Mouse (Mus musculus) stomach, embryonic 16.5 days (tissue): ENCODE measurements around the gene Olfr706. TPM values are rescaled to one million over a fixed set of nuclear protein-coding genes. Genes with fewer than 3 reads are reported as not detected.
"Not testable (repeated sequence)": the region's sequence is repeated elsewhere in the genome, so short reads cannot be mapped to it uniquely, and the experiment has no call there.

Experiments used
- ATAC-seq: fragments of 200-750 bp; cut with Nextera tagmentation; 2 replicates; pipeline ENCODE4 v1.8.0; 2017; ENCODE audit warnings: moderate number of reproducible peaks, moderate TSS enrichment; ENCODE audit not compliant: insufficient read depth, low FRiP score
- H3K27ac ChIP-seq: fragments of 300-500 bp; sonication (generic); 2 replicates; pipeline ENCODE4 v1.5.1; 2014; ENCODE audit warnings: low read length
- H3K27me3 ChIP-seq: fragments of 300-500 bp; sonication (generic); 2 replicates; pipeline ENCODE4 v1.6.1; 2014; ENCODE audit warnings: low read length, control low read depth, mixed read lengths; ENCODE audit not compliant: control insufficient read depth, insufficient read depth
- H3K36me3 ChIP-seq: fragments of 300-500 bp; sonication (generic); 2 replicates; pipeline ENCODE4 v1.6.1; 2014; ENCODE audit warnings: low read length; ENCODE audit not compliant: control insufficient read depth, insufficient read depth
- H3K4me1 ChIP-seq: fragments of 300-500 bp; sonication (generic); 2 replicates; pipeline ENCODE4 v1.6.1; 2014; ENCODE audit warnings: low read length, control low read depth, mixed read lengths; ENCODE audit not compliant: control insufficient read depth, insufficient read depth
- H3K4me2 ChIP-seq: fragments of 300-500 bp; sonication (generic); 2 replicates; pipeline ENCODE4 v1.6.1; 2014; ENCODE audit warnings: low read depth, low read length, mixed read lengths
- H3K4me3 ChIP-seq: fragments of 300-500 bp; sonication (generic); replicated peaks from 2 replicates; pipeline ENCODE4 v1.5.1; 2014; ENCODE audit warnings: mild to moderate bottlenecking, low read length
- H3K9ac ChIP-seq: fragments of 300-500 bp; sonication (generic); 2 replicates; pipeline ENCODE4 v1.6.1; 2014; ENCODE audit warnings: low read length
- H3K9me3 ChIP-seq: fragments of 300-500 bp; sonication (generic); replicated peaks from 2 replicates; pipeline ENCODE4 v1.6.1; 2016; ENCODE audit warnings: low read length, control low read depth; ENCODE audit not compliant: control insufficient read depth
- WGBS: fragments of 180-500 bp; shearing (Covaris S2); extraction: QIAGEN DNeasy Blood & Tissue Kit; methylation state at CpG from one replicate; pipeline ENCODE4 v1.1.7; 2014; 5-methylcytosine and 5-hydroxymethylcytosine counted together
- polyA plus RNA-seq: library from polyadenylated mRNA; unstranded; fragments of >200 nt; fragmentation: Nextera tagmentation; extraction: Ambion mirVana; gene quantifications from 2 replicates; pipeline ENCODE4 v1.2.1, GENCODE M21; 2015

The Olfr706 gene
- not detected in 2 replicates for polyA plus RNA-seq

- Histone ChIP-seq H3K9ac (no peak within 1 kb of the TSS), H3K4me3 (no peak within 1 kb of the TSS), H3K27me3 (no peaks in the 10 kb centered on the region), H3K4me2 (no peak within 1 kb of the TSS), H3K9me3 (no peaks in the 10 kb centered on the region), H3K27ac (no peak within 1 kb of the TSS), H3K36me3 (no peaks in the 10 kb centered on the region), H3K4me1 (no peaks in the 10 kb centered on the region)
- WGBS = 82% methylated on average over 2 of the region's 2 CpGs
- no peak for ATAC-seq
Observed at GRCm38 (mm10) chr7:106888062-106888461, at the start of gene Olfr706. Gene Olfr706 (minus strand): TSS chr7:106888162.

DNA sequence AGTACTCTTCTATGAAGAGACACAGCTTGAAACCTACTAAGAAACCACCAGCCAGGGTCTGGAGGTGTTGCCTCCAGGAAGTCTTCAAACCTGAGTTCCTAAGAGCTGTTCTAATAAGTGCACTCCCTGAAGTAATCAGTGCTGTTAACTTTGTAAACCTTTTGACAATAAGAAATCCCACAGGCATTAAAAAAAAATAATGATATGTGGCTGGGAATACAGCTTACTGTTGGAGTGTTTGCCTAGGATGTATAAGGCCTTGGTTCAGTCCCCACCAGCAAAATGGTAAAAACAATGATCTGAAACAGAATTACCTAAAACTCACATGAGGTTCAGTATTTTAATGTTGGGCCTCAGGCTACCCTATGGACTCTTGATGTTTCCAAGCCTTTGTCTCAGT lies 44.2 kb upstream of the Olfr706 start, which contains the start of gene Olfr709-ps1:
Olfr709-ps1 (minus strand) TSS at position 101 of the 400 bp plus-strand sequence.
- Histone ChIP-seq H3K4me2 (no peak within 1 kb of the TSS), H3K9me3 (no peaks in the 10 kb centered on the region), H3K9ac (no peak within 1 kb of the TSS), H3K4me1 (no peaks in the 10 kb centered on the region), H3K27me3 (no peaks in the 10 kb centered on the region), H3K27ac (no peak within 1 kb of the TSS), H3K4me3 (no peak within 1 kb of the TSS), H3K36me3 (no peaks in the 10 kb centered on the region)
- no peak for ATAC-seq

DNA sequence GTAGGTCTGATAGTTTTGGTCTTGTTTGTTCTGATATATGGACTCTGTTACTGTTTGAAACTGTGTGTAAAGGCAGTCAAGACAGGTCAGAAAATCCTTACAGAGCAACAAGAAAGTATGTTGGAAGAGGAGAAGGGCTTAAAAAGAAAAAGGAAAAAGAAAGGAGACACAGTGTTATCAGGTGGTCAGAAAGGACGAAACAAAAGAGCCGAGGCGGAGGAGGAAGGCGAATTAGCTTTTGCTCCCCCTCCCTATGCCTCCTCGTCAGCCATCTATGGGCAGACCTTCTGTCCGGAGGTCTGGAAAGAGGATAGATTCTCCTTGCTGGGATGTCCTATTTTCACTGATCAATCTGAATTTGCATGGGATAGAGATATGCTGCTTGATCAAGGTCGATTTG lies 33.0 kb upstream of the Olfr706 start:
- not testable (repeated sequence) for H3K9ac ChIP-seq, H3K4me3 ChIP-seq, H3K9me3 ChIP-seq, ATAC-seq, H3K4me1 ChIP-seq, H3K27ac ChIP-seq, H3K36me3 ChIP-seq, H3K27me3 ChIP-seq, H3K4me2 ChIP-seq
- 88% methylated on average over 2 of the region's 7 CpGs for WGBS

- no peaks in the 10 kb centered on the region for H3K4me1 ChIP-seq
- no peak within 1 kb of the TSS for H3K4me2 ChIP-seq
- no peaks in the 10 kb centered on the region for H3K27me3 ChIP-seq
- no peak within 1 kb of the TSS for H3K27ac ChIP-seq
- H3K9me3 ChIP-seq = no peaks in the 10 kb centered on the region
- H3K36me3 ChIP-seq = no peaks in the 10 kb centered on the region
- ATAC-seq = no peak
- H3K9ac ChIP-seq = no peak within 1 kb of the TSS
- 60% methylated on average over 2 of the region's 2 CpGs for WGBS
- no peak within 1 kb of the TSS for H3K4me3 ChIP-seq
Observed at GRCm38 (mm10) chr7:106907676-106908075, 19.7 kb upstream of the Olfr706 start, which contains the start of gene Olfr1532-ps1. Gene Olfr1532-ps1 (plus strand): TSS chr7:106908001.

DNA sequence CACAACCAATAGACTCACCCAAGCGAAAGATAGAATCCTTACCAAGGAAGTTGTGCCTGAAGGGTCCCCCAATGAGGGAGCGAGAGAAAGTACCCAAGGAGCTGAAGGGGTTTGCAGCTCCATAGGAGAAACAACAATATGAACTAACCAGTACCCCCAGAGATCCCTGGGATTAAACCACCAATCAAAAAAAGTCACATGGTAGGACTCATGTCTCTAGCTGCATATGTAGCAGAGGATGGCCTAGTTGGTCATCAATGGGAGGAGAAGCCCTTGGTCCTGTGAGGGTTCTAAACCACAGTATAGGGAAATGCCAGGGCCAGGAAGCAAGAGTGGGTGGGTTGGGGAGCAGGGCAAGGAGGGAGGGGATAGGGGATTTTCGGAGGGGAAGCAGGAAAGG lies 13.2 kb upstream of the Olfr706 start, which contains the start of gene Olfr707:
Olfr707 (minus strand) TSS at position 101 of the 400 bp plus-strand sequence.
- not testable (repeated sequence) for H3K4me1 ChIP-seq, ATAC-seq, H3K9ac ChIP-seq, H3K27ac ChIP-seq, H3K36me3 ChIP-seq, H3K4me2 ChIP-seq, H3K4me3 ChIP-seq, H3K9me3 ChIP-seq, H3K27me3 ChIP-seq
- 84% methylated on average over 3 of the region's 3 CpGs for WGBS

- H3K9me3 ChIP-seq = no peaks in the 10 kb centered on the region
- no peaks in the 10 kb centered on the region for H3K4me1 ChIP-seq
- H3K9ac ChIP-seq = no peak within 1 kb of the TSS
- no peak within 1 kb of the TSS for H3K4me2 ChIP-seq
- no peaks in the 10 kb centered on the region for H3K36me3 ChIP-seq
- no peak within 1 kb of the TSS for H3K27ac ChIP-seq
- WGBS = 78% methylated on average over 3 of the region's 3 CpGs
- no peak within 1 kb of the TSS for H3K4me3 ChIP-seq
- no peaks in the 10 kb centered on the region for H3K27me3 ChIP-seq
- no peak for ATAC-seq
Observed at GRCm38 (mm10) chr7:106876791-106877190, 11.2 kb downstream of the Olfr706 start, which contains the start of gene Olfr705. Gene Olfr705 (minus strand): TSS chr7:106876891.

- ATAC-seq = no peak
- Histone ChIP-seq H3K36me3 (no peaks in the 10 kb centered on the region), H3K27me3 (no peaks in the 10 kb centered on the region), H3K9ac (no peak within 1 kb of the TSS), H3K27ac (no peak within 1 kb of the TSS), H3K4me2 (no peak within 1 kb of the TSS), H3K4me3 (no peak within 1 kb of the TSS), H3K4me1 (no peaks in the 10 kb centered on the region), H3K9me3 (no peaks in the 10 kb centered on the region)
Observed at GRCm38 (mm10) chr7:106862885-106863284, 25.1 kb downstream of the Olfr706 start, which contains the start of gene Olfr704. Gene Olfr704 (plus strand): TSS chr7:106863185.

DNA sequence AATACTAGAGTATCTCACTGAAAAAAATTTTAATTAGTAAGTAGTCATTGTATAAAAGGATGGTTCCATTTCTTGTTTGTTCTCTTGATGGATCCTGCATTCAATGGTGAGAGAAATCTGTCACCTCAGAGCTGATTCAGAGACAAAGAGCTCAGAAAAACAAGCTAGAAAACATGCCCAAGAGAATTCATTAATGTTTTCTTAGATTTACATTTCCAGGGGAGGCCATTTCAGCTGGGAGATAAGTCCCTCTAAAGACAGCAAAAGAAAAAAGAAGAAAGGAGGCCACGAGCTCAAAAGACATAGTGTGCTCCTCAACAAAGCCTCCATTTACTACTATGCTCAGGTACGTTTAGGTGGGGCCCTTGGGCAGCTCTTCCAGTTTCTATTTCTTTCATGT lies 44.9 kb downstream of the Olfr706 start, which contains the start of gene Olfr703:
Olfr703 (plus strand) TSS at position 301 of the 400 bp plus-strand sequence.
- Histone ChIP-seq H3K4me2 (no peak within 1 kb of the TSS), H3K4me3 (no peak within 1 kb of the TSS), H3K4me1 (no peaks in the 10 kb centered on the region), H3K27me3 (no peaks in the 10 kb centered on the region), H3K27ac (no peak within 1 kb of the TSS), H3K9me3 (no peaks in the 10 kb centered on the region), H3K9ac (no peak within 1 kb of the TSS), H3K36me3 (no peaks in the 10 kb centered on the region)
- ATAC-seq = no peak
- WGBS = 53% methylated on average over 2 of the region's 2 CpGs

DNA sequence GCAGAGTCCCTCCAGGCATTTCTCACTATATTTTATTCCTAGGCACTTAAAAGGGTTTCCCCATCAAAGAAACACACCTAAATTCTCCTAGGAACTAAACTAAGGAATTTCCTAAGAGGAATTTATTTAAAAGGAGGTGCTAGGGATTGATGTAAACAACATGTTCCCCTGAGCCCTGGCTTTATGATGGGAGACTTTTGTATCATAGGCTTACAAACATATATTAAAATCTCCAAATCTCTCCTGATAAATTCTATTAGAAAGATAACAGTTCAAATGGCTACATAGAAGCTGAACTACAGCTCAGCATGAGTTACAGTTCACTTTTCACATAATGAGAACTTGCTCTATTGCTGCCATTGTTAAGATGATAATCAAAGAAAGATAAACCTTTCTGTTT lies 54.2 kb downstream of the Olfr706 start, which contains the start of gene Olfr702:
Olfr702 (minus strand) TSS at position 101 of the 400 bp plus-strand sequence.
- H3K4me1 ChIP-seq = no peaks in the 10 kb centered on the region
- no peaks in the 10 kb centered on the region for H3K36me3 ChIP-seq
- no peak within 1 kb of the TSS for H3K9ac ChIP-seq
- no peaks in the 10 kb centered on the region for H3K9me3 ChIP-seq
- H3K27ac ChIP-seq = no peak within 1 kb of the TSS
- no peaks in the 10 kb centered on the region for H3K27me3 ChIP-seq
- no peak for ATAC-seq
- no peak within 1 kb of the TSS for H3K4me2 ChIP-seq
- no peak within 1 kb of the TSS for H3K4me3 ChIP-seq
